Mouse (Mus musculus) yolk sac, embryonic 10.5 days (tissue): ENCODE measurements around the gene Mboat2.

Experiments used
- DNase-seq: peaks from one replicate; pipeline ENCODE4 v3.0.0-alpha.2; 2017; ENCODE audit warnings: low spot score

Mboat2 gene

DNA sequence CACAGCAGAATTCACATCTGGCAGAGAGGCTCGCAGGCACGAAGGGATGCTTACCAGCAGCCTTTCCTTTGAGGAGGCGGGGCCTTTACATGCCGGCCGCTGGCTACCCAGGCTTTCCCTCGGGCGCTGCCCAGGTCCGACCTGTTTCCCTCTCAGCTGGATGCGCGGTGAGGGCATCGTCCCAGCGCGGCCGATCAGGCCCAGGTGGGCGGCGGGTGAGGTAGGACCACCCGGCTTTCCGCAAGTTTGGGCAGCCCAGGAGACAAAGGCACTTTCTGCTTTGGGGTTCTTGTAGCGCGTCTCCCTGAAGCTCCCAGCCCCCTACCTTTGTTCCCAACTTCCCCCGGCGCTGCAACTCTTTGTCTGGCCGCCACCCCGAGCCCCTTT, at the start of gene Mboat2:
Gene Mboat2 (plus strand): TSS at position 114 of the 387 bp plus-strand sequence.
- DNase-seq, result no peak

DNA sequence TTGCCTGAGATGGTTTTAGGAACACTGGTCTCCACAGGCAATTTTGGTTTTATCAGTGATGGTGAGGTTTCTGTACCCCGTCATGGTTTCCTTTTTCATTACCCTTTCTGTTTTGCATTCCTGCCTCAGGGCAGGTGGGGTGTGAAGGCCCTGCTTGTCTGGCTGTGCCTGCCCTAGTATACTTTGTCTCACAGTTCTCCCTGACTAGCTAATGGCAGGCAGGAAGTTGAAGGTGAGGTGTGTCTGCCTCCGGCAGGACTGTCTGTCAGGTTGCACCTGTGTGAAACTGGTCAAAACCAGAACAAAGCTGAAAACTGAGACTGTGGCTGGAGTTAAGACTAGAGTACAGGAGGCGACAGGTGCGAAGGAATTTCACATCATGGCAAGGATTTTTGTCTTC, 46.9 kb upstream of the Mboat2 start:
- DNase-seq, result no peak

DNA sequence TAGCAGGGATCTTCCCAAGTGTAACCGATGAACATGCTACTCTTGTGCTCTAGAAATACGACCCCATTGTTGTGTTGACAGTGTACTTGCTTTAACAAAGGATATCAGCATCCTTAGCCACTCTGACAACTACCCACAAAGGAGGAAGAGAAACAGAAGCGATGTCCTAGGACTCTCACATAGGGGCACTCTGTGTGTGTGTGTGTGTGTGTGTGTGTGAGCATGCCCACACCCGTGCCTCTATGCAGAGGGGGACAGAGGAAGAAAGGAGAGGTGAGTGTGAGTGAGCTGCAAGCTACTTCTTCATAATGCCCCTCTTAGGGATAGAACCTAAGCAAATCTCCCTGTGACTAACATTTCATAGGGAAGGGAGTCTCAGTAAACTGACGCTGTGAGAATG, 44.8 kb upstream of the Mboat2 start:
- no peak for DNase-seq

DNA sequence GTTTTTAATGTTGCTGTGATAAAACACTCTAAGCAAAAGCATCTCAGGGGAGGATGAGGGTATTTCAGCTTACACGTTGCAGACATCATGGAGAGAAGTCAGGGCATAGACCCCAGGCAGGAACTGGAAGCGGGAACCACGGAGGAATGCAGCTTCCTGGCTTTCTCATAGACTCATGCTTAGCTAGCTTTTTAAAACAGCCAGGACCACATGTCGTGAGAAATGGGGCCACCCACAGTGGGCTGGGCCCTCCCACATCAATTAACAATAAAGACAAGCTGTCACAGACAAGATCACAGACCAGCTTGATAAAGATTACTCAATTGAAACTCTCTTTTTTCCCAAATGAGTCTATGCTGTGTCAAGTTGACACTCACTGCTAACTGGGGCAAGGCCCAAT, 44.4 kb upstream of the Mboat2 start:
- DNase-seq, result no peak

DNA sequence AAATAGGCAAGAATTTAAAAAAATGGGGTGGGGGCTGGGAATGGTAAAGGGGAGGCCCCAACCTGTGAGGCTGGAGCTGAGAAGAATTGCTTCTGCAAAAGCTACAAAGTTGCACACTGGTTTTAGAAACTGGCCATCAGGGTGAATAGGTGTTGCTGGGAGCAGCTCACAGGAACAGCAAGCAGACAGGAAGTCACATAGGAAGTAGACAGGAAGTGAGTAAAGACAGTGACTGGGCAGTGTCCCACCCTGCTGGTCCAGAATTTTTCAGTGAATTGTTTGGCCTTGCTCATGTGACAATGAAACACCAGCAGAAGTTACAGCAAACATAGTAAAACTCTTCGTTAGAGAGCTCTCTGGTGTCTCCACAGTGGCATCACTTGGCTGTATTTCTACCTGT, 41.0 kb upstream of the Mboat2 start:
- DNase-seq, result no peak

DNA sequence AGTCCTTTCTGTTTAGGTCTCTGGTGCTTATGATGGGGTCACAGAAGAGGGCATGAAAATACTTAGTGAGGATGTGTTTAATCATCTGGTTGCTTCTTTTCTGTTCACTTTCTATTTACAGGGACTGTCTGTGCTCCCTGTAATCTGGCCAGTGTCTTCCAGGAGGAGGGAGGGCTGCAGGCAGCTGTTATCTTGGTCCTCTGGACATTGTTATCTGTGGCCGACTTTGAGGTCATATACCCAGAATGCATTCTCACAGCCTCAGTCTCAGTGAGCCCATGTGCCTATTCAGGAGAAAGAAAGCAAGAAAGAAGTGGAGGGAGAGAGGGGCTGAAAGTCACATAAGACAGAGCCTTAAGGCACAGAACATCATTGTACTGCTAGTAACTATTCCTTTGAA, 19.4 kb upstream of the Mboat2 start:
- DNase-seq, result peak; percentile 17

DNA sequence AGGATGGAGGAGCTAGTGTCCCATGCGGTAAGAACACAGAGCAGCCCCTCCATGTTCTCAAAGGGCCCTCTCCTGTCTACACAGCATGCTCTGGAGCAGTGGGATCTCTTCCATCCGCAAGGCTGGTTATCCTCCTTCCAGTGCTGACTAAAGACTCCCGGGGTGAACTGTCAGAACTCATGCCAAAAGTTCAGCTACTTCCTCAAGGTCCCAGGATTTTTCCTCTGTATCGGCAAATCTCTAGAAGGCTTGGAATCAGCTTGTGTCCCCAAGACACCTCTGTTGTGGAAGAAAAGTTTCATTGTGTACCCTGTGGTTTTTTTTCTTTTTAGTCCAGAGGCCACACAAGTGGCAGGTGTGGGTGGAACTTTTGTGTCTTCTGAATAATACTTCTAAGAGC, 18.8 kb upstream of the Mboat2 start:
- DNase-seq, result no peak

DNA sequence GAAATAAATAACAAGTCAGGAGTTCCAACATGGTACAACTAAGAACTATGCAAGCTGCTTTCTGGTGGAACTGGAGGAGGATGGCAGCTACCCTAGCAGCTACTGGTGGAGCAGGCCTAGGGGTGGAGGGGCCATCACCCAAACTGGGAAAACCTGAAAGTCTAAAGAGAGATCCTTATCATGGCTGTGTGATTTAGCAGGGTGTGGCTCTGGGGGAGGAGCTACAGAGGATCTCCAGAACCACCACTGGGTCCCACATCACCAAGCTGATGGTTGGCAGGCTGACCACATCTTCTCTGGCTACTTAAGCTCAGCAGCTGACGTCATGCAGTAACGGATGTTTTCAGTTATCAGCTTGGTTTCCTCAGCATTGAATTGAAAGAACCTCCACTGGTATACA, 7.8 kb upstream of the Mboat2 start:
- DNase-seq, result no peak

DNA sequence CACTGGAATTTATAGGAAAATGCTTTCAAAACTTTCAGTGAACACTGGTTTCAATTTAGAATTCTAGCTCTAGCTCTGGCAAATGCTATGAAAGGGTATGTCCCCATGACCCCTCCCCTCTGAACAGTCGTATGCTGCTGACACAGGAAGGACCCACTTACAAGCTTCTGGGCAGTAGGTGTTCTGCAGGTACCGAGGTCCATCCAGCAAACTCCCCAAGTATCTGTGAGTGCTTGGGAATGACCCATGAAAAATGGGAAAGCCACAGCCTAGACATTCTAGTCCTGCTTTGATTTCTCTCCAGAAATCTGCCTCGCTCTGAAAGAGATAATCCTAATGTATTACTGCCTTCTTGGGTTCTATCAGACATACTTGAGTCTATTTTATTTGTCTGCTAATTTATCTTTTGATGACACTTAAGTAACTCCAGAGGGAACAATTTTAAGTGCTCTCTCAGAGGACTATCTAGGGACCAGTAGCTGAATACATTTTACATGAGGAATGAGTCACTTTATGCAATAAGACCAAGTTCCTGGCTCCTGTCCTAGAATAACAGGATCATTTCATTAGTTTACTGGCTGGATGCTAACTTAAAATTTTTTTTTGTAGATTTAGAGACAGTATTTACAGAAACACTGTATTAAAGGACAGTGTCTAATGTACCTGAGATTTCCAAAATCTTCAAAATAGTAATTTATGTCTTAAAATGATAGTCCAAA, 6.9 kb upstream of the Mboat2 start:
- DNase-seq, result no peak

DNA sequence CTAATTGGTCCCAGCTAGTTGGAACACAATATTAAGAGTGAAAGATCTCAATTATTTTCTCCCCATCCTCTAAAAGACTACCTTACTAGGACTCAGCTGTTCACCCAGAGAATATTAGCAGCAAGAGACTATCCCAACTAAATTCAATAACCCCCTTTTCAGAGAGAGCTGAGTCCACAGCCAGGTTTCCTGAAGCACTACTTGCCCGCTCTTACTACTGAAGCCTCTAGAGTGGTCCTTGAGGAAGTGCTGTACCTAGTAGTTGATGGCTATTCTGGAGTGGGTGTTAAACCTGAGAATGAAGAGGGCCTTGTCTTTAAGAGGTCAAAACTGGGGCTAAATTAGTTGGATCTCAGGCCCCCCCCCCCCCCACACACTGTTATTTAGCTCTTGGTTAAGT, 593 bp upstream of the Mboat2 start:
- DNase-seq, result no peak

DNA sequence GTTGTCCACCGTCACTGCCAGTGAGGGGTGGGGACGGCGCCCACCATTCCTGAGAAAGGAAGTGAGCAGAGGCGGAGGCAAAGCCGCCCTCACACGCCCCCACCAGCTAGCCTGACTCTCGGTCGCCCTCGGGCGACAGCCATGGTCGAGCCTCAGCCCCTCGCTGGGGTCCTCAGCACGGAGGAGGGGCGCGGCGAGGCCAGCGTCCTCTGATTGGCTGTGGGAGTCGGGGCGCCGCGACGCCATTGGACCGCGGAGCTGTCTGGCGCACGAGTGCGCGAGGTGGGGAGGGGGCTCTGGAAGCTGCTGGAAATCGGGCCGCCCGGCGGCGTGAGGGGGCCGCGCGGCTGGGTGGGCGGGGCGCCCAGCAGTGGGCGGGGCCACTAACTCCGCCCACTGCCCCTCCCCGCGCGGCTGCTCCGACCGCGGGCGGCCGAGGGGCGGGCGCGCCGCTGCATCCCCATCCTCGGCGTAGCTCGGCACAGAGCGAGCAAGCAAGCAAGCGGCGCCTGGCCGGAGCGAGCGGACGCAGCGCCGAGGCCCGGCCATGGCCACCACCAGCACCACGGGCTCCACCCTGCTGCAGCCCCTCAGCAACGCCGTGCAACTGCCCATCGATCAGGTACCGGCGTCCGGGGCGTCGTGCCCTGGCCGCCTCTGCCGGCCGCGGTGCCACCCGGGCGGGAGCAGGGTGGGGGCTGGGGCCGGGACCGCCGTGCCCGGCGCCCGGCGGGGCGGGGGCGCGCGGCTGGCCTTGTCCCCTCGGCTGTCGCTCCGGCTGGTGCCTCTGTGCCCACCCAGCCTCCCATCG, 679 bp downstream of the Mboat2 start:
- DNase-seq, result peak; percentile 95

DNA sequence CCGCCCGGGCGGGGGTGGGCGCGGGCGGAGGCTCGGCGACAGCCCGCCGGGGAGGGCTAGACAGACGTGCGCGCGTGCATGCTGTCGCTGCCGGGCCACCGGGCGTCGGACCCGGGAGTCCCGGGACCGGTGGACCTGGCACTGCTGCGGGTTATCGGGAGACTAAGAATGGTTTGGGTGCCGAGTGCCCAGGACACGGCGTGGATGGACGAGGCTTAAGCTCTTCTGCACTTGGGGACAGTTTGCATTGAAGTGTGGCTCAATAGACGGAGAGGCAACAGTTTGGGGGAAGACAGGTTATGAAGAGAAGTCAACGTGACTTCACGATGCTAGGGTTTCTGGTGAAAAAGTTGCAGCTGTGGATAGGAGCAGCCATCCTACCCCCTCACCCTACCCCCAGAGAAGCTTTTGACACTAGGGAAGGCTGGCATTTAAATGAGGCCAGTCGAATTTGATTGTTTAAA, 1.3 kb downstream of the Mboat2 start:
- DNase-seq, result no peak

DNA sequence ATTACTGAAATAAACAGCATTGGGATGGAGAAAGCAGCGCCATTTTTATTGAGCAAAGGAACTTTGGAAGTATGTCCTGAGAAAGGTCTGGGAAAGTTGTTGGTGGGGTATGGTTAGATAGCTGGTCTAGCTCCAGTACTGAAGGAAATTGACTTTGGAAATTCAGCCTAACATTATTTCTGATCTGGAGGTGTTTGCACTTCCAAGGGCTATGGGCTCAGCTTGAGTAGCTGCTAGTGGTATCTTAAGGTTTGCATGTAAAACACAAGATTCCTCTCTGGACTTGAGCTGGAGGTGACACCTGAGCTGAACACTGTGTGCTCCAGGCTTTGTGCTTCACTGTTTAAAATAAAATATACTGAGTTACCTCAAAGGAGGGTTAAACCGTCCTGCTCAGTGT, 1.8 kb downstream of the Mboat2 start:
- DNase-seq, result no peak

DNA sequence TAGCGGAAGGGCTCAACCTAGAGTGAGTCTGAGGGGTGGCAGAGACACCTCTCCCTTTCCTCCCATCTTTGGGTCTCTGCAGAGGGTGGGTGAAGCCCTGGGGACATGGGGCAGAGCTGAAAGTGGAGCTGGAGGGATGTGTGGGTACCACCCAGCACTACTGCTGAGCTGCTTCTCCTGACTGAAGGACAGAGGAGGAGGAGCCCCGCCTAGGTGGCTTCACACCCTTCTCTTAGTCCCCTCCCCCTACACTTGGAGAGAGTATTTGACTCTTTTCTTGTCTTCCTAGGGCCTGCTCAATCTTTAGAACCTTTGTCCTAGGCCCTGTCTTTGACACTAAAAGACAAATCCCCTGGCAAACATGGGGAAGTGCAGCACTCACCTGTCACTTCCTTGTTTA, 7.3 kb downstream of the Mboat2 start:
- DNase-seq, result no peak

DNA sequence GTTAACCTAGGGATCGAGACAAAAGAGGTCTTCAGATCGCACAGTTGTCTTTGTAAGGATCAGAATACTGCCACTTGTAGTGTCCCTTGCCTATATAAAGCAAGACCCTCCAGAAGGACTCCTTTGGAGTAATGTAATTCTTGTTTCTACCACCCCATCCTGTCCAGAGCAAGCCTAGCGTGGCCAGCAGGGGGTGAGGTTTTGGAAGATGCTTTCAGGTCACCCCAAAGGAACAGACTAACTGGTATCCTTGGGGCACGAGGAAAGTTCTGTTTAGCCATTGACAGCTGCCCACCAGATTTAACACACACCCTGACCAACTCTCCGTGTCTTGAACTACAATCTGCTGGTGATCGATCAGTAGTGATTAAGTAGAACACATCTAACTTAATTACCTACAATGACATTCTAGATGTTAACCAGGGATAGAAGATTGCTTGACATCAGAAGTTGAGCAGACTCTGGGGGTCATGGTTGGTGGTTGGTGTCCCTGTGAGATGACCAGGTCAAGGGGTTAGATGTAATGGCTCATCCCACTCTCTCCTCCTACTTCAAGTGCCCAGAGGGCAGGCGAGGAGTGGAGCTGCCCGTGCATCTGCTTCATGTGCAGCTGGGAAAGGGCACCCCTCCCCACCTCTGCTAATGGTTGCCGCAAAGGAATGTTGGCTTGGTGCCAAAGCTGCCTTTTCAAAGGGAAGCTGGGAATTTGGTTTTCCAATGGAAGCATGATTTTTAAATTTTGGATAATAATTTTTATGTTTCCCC, 10.6 kb downstream of the Mboat2 start:
- peak; percentile 8 for DNase-seq

DNA sequence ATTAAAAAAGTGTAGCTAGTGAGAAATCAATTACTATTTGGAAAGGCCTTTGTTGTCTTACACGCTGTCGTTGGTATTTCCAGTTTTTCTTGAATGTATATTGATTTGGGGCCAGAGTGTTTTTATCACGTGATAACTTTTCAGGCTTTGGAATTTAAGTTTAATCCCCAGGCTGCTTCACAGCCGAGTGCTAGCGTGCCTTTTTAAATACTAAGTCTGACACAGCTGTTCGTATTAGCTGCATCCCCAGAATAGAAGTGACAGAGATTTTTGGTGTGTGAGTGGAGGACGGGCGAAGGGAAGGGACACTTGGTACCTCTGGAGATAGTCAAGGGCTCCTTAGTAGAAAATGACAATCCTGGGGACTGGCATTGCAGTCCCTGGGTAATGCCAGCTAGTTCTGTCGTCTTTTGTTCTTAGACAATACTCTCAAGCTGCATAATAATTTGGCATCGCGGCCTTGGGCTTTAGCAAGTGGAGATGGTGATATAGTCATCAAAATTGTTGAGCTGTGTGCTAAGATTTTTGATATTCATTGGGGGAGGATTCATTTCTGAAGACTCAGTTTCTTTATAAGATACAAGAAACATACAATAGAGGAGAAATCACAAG, 11.7 kb downstream of the Mboat2 start:
- no peak for DNase-seq

DNA sequence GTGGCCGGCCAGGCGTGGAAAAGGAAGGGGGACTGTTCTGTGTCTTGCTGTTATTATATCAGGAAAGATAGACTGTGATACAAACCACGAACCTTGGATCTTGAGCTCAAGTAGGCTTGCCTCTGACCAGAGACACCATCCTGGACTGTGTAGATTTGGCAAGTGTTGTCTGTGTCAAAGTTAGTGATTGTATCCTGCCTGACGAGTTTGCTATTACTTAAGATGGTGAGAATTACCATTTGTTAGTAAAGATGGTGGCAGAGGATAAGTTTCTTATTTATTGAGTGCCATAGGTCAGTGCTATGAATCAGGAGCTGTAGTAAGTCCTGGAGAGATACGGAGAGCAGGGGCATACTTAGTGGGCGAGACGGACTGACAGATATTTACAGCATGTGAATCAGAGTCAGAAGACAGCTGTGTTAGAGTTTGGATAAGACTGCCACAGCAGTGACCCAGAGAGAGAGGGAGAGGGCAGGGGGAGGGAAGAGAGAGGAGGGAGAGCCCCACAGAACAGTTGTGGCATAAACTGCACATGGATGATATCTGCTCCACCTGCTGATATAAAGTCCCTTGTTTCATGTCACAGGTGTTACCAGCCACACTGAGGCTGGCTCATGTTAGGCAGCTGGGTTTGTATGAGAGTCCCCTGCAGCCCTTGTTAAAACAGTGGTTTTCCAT, 12.9 kb downstream of the Mboat2 start:
- peak; percentile 6 for DNase-seq

DNA sequence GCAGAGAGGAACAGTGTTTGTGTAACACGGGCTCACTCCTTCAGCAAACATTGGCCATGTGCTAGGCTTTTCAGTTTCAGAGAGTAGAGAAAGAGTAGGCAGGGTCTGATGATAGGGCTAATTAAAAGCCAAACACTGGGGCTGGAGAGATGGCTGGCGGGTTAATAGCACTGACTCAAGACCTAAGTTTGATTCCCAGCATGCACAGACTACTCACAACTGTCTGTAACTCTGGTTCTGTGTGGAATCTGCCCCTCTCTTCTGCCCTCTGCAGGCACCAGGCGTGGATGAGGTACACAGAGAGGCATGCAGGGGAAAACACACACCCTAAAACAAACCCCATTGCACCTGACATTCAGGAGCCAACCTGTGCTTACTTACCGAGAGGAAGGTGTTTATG, 14.7 kb downstream of the Mboat2 start:
- DNase-seq, result no peak

DNA sequence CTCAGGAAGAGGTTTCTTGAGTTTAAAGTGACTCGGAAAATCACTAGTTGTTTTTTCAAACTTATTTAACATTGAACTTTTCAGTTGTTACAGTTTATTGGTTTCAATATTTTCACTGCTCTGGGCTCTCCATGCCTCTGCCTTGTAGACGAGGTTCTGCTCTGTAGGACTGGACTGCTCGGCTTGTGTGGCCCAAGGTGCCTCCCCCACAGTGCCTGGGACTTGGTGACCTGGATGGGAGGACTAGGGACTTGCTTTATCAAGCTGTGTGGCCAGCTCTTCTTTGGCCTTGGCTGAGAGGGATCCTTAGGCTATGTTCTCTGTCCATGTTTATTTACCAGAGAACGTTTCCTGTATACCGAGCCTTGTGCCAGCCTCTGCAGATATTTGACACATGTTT, 17.4 kb downstream of the Mboat2 start:
- no peak for DNase-seq

DNA sequence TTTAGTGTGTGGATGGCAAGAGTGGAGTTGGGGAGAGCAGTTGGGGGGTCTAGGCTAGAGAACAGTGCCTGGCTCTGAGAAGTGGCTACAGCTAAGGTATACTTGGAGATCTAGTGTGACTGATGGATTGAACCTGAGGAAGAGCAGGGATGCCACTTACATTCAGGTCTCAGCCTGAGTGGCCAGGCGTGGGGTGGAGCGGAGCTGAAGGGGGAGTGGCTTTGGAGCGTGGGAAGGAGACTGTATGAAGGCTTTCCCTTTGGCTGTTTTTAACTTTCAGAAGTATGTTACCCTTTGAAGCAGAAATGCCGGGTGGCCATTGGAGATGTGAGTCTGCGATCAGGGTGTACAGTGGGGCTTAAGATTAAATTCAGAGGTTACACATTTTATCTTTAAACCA, 26.7 kb downstream of the Mboat2 start:
- DNase-seq, result no peak

DNA sequence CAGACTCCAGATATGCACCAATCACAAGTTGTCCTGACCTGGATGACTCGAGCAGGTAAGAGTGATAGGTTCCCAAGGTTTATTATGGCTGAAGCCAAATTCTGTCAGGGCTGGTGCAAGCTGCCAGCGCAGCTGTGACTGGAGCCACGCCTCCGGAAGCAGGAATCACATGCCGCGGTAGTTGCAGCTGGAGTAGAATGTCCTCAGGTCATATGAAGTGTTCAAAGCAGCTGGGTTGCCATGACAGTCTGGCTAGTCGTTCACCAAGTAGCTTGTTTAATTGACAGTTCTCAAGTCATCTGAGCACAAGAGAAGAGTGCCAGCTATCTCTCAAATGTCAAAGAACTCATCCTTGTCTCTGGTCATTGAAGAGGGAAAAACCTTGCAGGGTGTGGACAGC, 28.7 kb downstream of the Mboat2 start:
- DNase-seq, result no peak

DNA sequence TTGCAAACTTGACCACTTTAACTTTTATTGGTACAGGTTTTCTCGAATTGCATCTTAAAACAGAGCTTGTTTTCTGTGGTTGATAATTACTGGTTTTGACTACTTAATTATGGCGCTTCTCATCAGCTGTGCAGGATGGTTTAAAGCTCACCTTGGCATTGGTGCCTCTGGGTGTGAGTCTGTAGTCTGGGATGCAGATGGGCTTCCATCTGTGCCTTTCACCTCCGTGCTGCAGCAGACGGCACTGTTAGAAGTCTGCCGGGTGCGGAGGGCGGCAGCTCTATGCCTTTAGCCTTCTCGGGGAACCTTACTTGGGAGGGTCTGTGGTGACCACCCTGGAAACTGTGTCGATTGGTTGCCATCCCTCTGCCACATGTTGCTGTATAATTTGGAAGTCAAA, 29.8 kb downstream of the Mboat2 start:
- DNase-seq, result no peak
